Mouse (Mus musculus) liver, embryonic 11.5 days (tissue): ENCODE measurements around the gene Acsl5. TPM values are rescaled to one million over a fixed set of nuclear protein-coding genes. Genes with fewer than 3 reads are reported as not detected.

Experiments
- ATAC-seq: fragments of 200-750 bp; cut with Nextera tagmentation; replicated peaks from 2 replicates; pipeline ENCODE4 v1.8.0; 2017; ENCODE audit warnings: moderate number of reproducible peaks, mild to moderate bottlenecking, moderate TSS enrichment, moderate library complexity; ENCODE audit not compliant: low FRiP score
- DNase-seq: peaks from one replicate; pipeline ENCODE4 v3.0.0-alpha.2; 2017; ENCODE audit warnings: low spot score
- H3K27ac ChIP-seq: fragments of 300-500 bp; sonication (generic); 2 replicates; pipeline ENCODE4 v1.5.1; 2014; ENCODE audit warnings: mild to moderate bottlenecking, low read depth, low read length, control low read depth
- H3K27me3 ChIP-seq: fragments of 300-500 bp; sonication (generic); replicated peaks from 2 replicates; pipeline ENCODE4 v1.6.1; 2014; ENCODE audit warnings: low read length, mixed read lengths; ENCODE audit not compliant: control insufficient read depth, insufficient read depth
- H3K36me3 ChIP-seq: fragments of 300-500 bp; sonication (generic); 2 replicates; pipeline ENCODE4 v1.6.1; 2014; ENCODE audit warnings: mild to moderate bottlenecking, low read length, moderate library complexity, mixed read lengths; ENCODE audit not compliant: control insufficient read depth, insufficient read depth
- H3K4me1 ChIP-seq: fragments of 300-500 bp; sonication (generic); replicated peaks from 2 replicates; pipeline ENCODE4 v1.6.1; 2014; ENCODE audit warnings: low read length, mixed read lengths; ENCODE audit not compliant: control insufficient read depth, insufficient read depth
- H3K4me2 ChIP-seq: fragments of 300-500 bp; sonication (generic); 2 replicates; pipeline ENCODE4 v1.6.1; 2014; ENCODE audit warnings: mild to moderate bottlenecking, control low read depth, moderate library complexity
- H3K4me3 ChIP-seq: fragments of 300-500 bp; sonication (generic); 2 replicates; pipeline ENCODE4 v1.5.1; 2014; ENCODE audit warnings: low read depth, low read length, control low read depth
- H3K9ac ChIP-seq: fragments of 300-500 bp; sonication (generic); 2 replicates; pipeline ENCODE4 v1.6.1; 2014; ENCODE audit warnings: low read depth, low read length, control low read depth
- H3K9me3 ChIP-seq: fragments of 300-500 bp; sonication (generic); 2 replicates; pipeline ENCODE4 v1.6.1; 2016; ENCODE audit warnings: low read length, inconsistent platforms, mixed read lengths; ENCODE audit not compliant: control insufficient read depth
- WGBS: fragments of 180-500 bp; shearing (Covaris S2); extraction: QIAGEN DNeasy Blood & Tissue Kit; methylation state at CpG from one replicate; pipeline ENCODE4 v1.1.7; 2014; 5-methylcytosine and 5-hydroxymethylcytosine counted together
- polyA plus RNA-seq: library from polyadenylated mRNA; unstranded; fragments of >200 nt; fragmentation: Nextera tagmentation; extraction: Ambion mirVana; gene quantifications from 2 replicates; pipeline ENCODE4 v1.2.1, GENCODE M21; 2014

Gene Acsl5
- polyA plus RNA-seq, 1 experiment from 2014 or later = 125 TPM

DNA sequence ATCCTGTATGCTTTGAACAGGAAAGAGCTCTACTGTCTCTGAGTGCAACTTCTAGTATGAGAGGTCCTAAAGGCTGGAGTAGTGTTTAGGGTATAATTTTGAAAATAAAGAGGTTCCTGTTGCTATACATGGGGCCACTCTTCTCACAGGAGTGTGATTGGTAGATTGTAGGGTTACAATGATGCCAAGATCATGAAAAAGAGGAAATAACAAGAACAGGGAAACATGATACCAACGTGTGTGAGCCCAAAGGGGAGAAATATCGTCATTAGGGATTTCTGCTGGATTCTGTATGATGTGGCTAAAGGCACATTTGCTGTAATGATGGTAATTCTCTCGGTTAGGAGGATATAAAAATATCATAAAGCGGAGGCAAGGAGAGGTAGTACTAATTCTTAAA lies 34.3 kb downstream of the Acsl5 start:
- ATAC-seq = no peak
- H3K27me3 ChIP-seq = no peaks in the 10 kb centered on the region
- H3K9me3 ChIP-seq = no peaks in the 10 kb centered on the region
- no peak for DNase-seq
- 83% methylated on average over 4 of the region's 4 CpGs for WGBS
- H3K4me2 ChIP-seq = no peak overlapping the region
- H3K36me3 ChIP-seq = peaks cover 43% of the 10 kb centered on the region
- H3K4me1 ChIP-seq = peaks cover 17% of the 10 kb centered on the region
- no peak overlapping the region for H3K9ac ChIP-seq
- H3K4me3 ChIP-seq = no peak overlapping the region
- no peak overlapping the region for H3K27ac ChIP-seq

DNA sequence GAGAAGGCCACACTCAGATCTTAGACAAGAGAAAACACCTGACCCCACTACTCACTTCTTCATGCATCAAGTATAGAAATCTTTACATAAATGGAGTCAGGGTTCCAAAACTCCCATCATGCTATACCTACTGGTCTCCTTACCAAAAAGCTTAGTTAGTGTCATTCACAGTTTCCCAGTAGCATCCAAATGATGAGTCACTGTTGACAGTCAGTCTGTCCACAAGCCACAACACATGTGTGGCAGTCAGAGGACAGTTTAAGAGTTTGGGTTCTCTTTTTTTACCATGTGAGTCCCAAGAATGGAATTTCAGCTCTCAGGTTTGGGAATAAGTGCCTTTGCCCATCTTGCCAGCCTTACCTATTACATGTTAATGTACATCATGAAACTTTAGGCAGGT lies 37.2 kb downstream of the Acsl5 start:
- DNase-seq (no peak), ATAC-seq (no peak)
- no peaks in the 10 kb centered on the region for H3K27me3 ChIP-seq
- H3K4me2 ChIP-seq = no peak overlapping the region
- peaks cover 19% of the 10 kb centered on the region for H3K4me1 ChIP-seq
- H3K36me3 ChIP-seq = peaks cover 41% of the 10 kb centered on the region
- H3K9ac ChIP-seq = no peak overlapping the region
- H3K4me3 ChIP-seq = no peak overlapping the region
- no peaks in the 10 kb centered on the region for H3K9me3 ChIP-seq
- no peak overlapping the region for H3K27ac ChIP-seq

GRCm38 (mm10) chr19:55290621-55291270 lies 39.0 kb downstream of the Acsl5 start:
- Histone ChIP-seq H3K4me2 (no peak overlapping the region), H3K4me1 (peaks cover 16% of the 10 kb centered on the region), H3K9me3 (no peaks in the 10 kb centered on the region), H3K27ac (no peak overlapping the region), H3K4me3 (no peak overlapping the region), H3K36me3 (peaks cover 46% of the 10 kb centered on the region), H3K27me3 (no peaks in the 10 kb centered on the region), H3K9ac (no peak overlapping the region)
- DNase-seq = no peak
- no peak for ATAC-seq
- 50% methylated on average over 2 of the region's 2 CpGs for WGBS

GRCm38 (mm10) chr19:55292210-55292850 lies 40.6 kb downstream of the Acsl5 start:
- no peak for ATAC-seq
- Histone ChIP-seq H3K36me3 (peaks cover 44% of the 10 kb centered on the region), H3K4me2 (no peak overlapping the region), H3K9ac (no peak overlapping the region), H3K9me3 (no peaks in the 10 kb centered on the region), H3K27ac (no peak overlapping the region), H3K4me1 (peaks cover 17% of the 10 kb centered on the region), H3K27me3 (no peaks in the 10 kb centered on the region), H3K4me3 (no peak overlapping the region)
- WGBS = 87% methylated on average over 2 of the region's 2 CpGs
- DNase-seq = no peak

DNA sequence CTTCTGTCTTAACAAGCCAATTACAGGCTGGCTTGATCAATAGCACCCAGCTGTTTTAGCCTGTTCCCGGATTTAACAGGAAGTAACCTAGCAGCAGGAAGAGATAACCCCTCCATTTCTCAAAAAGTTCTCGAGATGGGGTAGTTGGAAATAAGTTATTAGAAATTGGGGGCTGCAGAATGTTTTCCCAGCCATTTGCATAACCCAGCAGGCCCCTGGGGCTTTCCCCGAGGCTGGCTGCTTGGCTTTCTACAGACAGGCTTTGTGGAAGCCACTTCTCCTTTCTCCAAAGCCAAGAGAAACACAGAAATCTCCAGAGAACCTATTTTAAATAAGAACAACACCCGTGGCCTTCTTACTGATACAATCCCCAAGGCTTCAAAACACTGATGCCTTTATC lies 41.4 kb downstream of the Acsl5 start:
- 0 out of 2 replicates have a peak overlapping the region, but pooled peaks have one; percentile 34 for H3K9ac ChIP-seq
- WGBS = 34% methylated on average over 4 of the region's 4 CpGs
- no peak overlapping the region for H3K4me3 ChIP-seq
- H3K27ac ChIP-seq = no peak overlapping the region
- no peak for ATAC-seq
- H3K4me2 ChIP-seq = no peak overlapping the region
- H3K36me3 ChIP-seq = peaks cover 40% of the 10 kb centered on the region
- H3K27me3 ChIP-seq = no peaks in the 10 kb centered on the region
- H3K4me1 ChIP-seq = peaks cover 17% of the 10 kb centered on the region
- no peaks in the 10 kb centered on the region for H3K9me3 ChIP-seq
- no peak for DNase-seq

DNA sequence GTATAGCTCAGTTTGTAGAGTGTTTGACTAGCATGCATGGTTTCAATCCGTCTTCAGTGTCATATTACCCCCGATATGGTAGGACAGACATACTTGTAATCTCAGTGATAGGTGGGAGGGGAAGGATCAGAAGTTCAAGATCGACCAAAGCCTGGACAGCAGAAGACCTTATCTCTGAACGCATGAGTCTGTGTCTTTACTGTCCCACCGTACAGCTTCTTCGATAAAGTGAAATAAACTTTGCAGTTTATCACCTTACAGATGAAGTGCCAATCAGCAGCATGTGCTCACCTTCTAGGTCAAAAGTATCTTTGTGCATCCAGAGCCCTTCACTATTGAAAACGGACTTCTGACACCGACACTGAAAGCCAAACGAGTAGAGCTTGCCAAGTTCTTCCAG lies 43.3 kb downstream of the Acsl5 start:
- DNase-seq (no peak), ATAC-seq (peak; percentile 71)
- Histone ChIP-seq H3K27ac (no peak overlapping the region), H3K4me3 (no peak overlapping the region), H3K4me2 (no peak overlapping the region), H3K9me3 (no peaks in the 10 kb centered on the region), H3K9ac (no peak overlapping the region), H3K4me1 (peaks cover 17% of the 10 kb centered on the region), H3K36me3 (peaks cover 27% of the 10 kb centered on the region), H3K27me3 (no peaks in the 10 kb centered on the region)
- WGBS = 64% methylated on average over 9 of the region's 9 CpGs

GRCm38 (mm10) chr19:55295556-55295955 lies 43.8 kb downstream of the Acsl5 start:
- no peak for ATAC-seq
- Histone ChIP-seq H3K4me1 (peaks cover 17% of the 10 kb centered on the region), H3K36me3 (peaks cover 23% of the 10 kb centered on the region), H3K9me3 (no peaks in the 10 kb centered on the region), H3K4me3 (no peak overlapping the region), H3K27ac (no peak overlapping the region), H3K4me2 (no peak overlapping the region), H3K9ac (no peak overlapping the region), H3K27me3 (no peaks in the 10 kb centered on the region)
- DNase-seq = no peak
- 75% methylated on average over 3 of the region's 3 CpGs for WGBS

DNA sequence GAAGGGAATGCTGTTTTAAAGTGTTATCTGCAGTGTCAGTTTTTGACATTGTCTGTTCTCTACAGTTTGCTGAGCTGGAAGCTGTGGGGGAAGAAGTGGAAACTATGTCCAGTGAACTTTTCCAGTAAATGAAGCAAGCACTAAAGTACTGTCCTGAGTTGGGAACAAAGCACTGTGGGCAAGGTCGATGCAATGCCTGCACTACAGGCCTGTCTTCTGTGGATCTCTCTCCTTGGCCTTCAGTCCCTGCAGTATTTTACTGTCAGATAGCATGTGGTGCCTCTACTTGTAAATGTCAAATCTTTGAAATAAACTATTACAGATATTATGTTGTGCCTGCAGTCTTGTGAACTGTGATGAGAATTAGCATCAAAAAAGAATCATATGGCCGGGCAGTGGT lies 44.6 kb downstream of the Acsl5 start:
- DNase-seq = no peak
- H3K4me3 ChIP-seq = no peak overlapping the region
- WGBS = 85% methylated on average over 2 of the region's 2 CpGs

GRCm38 (mm10) chr19:55297489-55297888 lies 45.8 kb downstream of the Acsl5 start:
- peaks cover 25% of the 10 kb centered on the region for H3K36me3 ChIP-seq
- no peaks in the 10 kb centered on the region for H3K9me3 ChIP-seq
- no peak for DNase-seq
- H3K27me3 ChIP-seq = no peaks in the 10 kb centered on the region
- no peak overlapping the region for H3K4me2 ChIP-seq
- WGBS = 82% methylated on average over 2 of the region's 2 CpGs
- no peak overlapping the region for H3K4me3 ChIP-seq
- no peak overlapping the region for H3K9ac ChIP-seq
- H3K27ac ChIP-seq = no peak overlapping the region
- ATAC-seq = no peak
- H3K4me1 ChIP-seq = peaks cover 17% of the 10 kb centered on the region

More for the DNA sequence above, 44.6 kb downstream of the Acsl5 start:
- peaks cover 17% of the 10 kb centered on the region for H3K4me1 ChIP-seq
- no peaks in the 10 kb centered on the region for H3K27me3 ChIP-seq
- peaks cover 24% of the 10 kb centered on the region for H3K36me3 ChIP-seq
- no peak overlapping the region for H3K27ac ChIP-seq
- no peak overlapping the region for H3K4me2 ChIP-seq
- no peak for ATAC-seq
- no peaks in the 10 kb centered on the region for H3K9me3 ChIP-seq
- no peak overlapping the region for H3K9ac ChIP-seq
